Mouse (Mus musculus): ENCODE data around the gene Spata25. TPM values are rescaled to one million over a fixed set of nuclear protein-coding genes. Genes with fewer than 3 reads are reported as not detected.

Gene Spata25
- polyA plus RNA-seq, 1 experiment: 1.4 TPM

DNA sequence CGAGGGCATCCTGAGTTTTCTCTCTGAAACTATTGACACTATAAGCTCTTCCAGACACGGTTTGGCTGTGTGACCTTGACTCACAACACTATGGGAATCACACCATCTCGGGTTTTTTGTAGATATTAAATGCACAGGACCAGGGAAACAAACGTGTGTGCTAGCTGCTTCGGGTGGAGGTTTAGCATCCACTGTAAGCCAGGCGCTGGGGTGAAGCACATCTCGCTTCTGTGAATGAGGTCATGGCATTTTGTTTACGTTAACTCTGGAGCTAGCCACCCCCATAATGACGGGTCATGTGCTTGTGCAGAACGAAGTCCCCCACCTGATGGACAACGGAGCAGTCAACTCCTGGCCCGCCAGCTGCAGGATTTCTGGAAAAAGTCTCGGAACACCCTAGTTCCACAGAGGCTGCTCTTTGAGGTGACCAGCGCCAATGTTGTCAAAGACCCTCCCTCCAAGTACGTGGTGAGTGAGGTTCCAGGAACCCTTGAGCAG, 41.9 kb downstream of the Spata25 start:
- no peak for TF ChIP-seq POLR2A (IDR thresholded peaks at IDR 0.05; ENCODE audit: borderline replicate concordance, low read depth, low read length)
- no peak for TF ChIP-seq CTCF (IDR thresholded peaks at IDR 0.05; ENCODE audit: low read depth, low read length)
- Histone ChIP-seq H3K4me1 (ENCODE audit: control insufficient read depth, insufficient read depth, low read length) (peaks cover 17% of the 10 kb centered on the region), H3K4me3 (ENCODE audit: insufficient read depth, low read length) (peak overlapping the region; percentile 70), H3K27ac (ENCODE audit: insufficient read depth, low read depth, low read length) (0 out of 2 replicates have a peak overlapping the region, but pooled peaks have one; percentile 26)

DNA sequence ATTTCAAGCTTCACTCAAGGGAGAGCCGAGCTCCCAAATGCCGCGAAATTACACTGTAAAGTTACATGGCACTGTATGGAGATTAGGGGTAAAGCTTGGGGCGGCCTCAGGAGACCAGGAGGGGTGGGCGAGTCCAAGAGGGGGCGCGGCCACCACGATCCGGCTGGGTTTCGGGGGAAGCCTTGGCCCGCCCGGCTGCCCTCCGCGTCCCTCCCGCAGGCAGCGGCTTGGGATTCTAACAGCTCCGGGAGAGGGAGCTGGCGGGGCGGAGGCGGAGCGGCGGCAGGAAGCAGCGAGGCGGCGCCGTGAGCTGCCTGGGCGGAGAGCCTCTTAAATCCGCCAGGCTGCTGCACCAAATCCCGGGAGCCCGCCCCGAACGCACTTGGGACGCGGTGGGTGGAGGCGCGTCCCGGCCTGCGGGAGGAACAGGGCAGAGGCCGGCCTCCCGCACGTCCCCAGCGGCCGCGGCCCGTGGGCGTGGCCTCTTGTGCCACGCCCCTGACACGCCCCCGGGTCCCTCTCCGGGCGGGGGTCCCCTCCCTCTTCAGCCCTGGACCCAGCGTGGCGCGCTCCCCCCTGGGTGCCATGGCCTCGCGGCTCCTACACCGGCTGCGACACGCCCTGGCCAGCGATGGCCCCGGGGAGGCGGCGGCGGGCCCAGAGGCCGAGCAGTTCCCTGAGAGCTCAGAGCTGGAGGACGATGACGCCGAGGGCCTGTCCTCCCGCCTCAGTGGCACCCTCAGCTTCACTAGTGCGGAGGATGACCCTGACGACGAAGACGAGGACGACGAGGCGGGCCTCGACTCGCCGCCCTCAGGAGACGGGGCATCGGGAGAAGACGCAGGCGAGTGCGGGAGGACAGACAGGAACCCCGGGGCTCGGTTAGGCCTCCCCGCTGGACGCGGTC, 42.6 kb downstream of the Spata25 start, which contains the start of gene Snx21:
TSS of gene Snx21 (plus strand) at position 343 of the 907 bp plus-strand sequence.
- peaks cover 15% of the 10 kb centered on the region for H3K4me1 ChIP-seq (ENCODE audit: control insufficient read depth, insufficient read depth, low read length)
- H3K27ac ChIP-seq (ENCODE audit: insufficient read depth, low read depth, low read length): peak within 1 kb of the TSS; percentile 50
- TF ChIP-seq CTCF (IDR thresholded peaks at IDR 0.05; ENCODE audit: low read depth, low read length): no peak
- no peak for TF ChIP-seq POLR2A (IDR thresholded peaks at IDR 0.05; ENCODE audit: borderline replicate concordance, low read depth, low read length)
- peak within 1 kb of the TSS; percentile 70 for H3K4me3 ChIP-seq (ENCODE audit: insufficient read depth, low read length)

DNA sequence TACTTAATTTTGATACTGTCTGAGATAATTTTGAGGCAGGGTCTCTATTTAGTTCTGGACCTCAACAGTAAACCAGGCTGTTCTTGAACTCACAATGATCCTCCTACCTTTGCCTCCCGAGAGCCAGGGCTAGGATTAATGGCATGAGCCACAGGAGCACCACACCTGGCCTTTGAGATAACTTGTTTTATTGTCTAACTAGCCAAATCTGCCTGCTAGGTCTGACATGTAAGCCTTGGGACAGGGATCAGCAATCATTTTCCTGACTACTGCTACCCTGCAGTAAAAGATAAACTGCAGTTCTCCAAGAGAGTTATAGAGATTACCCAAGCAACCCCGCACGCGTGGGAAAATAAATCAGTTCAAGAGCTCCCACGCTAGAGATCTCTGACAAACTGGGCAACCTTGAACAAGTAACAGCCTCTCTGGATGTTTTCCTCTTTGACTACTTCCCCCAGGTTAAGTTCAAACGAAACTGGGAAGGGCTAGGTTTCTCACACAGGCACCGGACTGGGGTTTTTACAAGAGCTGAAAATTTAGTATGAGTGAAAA, 43.4 kb downstream of the Spata25 start:
- peak overlapping the region; percentile 70 for H3K4me3 ChIP-seq (ENCODE audit: insufficient read depth, low read length)
- H3K27ac ChIP-seq (ENCODE audit: insufficient read depth, low read depth, low read length): peak overlapping the region; percentile 50
- no peak for TF ChIP-seq CTCF (IDR thresholded peaks at IDR 0.05; ENCODE audit: low read depth, low read length)
- TF ChIP-seq POLR2A (IDR thresholded peaks at IDR 0.05; ENCODE audit: borderline replicate concordance, low read depth, low read length): no peak

DNA sequence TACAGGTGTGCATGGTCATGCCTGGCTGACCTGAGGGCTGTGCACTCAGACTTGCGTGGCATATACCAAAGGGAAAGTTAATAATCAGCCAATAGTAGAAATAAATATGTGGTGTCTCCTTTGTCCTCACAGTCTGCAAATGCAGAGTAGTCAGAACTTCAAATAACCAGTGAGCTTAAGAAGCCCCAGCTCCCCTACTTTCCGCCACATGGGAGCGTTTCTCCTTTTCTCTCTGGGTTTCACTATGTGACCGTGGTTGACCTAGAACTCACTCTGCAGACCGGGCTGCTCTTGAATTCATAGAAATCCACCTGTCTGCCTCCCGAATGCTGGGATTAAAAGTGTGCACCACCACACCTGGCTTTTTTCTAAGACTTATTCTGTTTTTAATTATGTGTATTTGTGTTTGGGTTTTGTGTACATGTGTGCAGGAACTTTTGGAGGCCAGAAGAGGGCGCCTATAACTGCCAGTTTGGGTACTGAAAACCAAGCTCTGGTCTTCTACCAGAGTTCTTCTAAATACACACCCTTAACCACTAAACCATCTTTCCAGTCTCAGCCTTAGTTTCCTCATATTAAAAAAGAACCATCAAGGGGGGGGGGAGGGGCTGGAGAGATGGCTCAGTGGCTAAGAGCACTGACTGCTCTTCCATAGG, 44.3 kb downstream of the Spata25 start:
- TF ChIP-seq POLR2A (IDR thresholded peaks at IDR 0.05; ENCODE audit: borderline replicate concordance, low read depth, low read length) (no peak), CTCF (IDR thresholded peaks at IDR 0.05; ENCODE audit: low read depth, low read length) (no peak)
- H3K27ac ChIP-seq (ENCODE audit: insufficient read depth, low read depth, low read length): no peak overlapping the region
- H3K4me1 ChIP-seq (ENCODE audit: control insufficient read depth, insufficient read depth, low read length): peaks cover 10% of the 10 kb centered on the region
- no peak overlapping the region for H3K4me3 ChIP-seq (ENCODE audit: insufficient read depth, low read length)

More for the DNA sequence above, 43.4 kb downstream of the Spata25 start:
- peaks cover 10% of the 10 kb centered on the region for H3K4me1 ChIP-seq (ENCODE audit: control insufficient read depth, insufficient read depth, low read length)

DNA sequence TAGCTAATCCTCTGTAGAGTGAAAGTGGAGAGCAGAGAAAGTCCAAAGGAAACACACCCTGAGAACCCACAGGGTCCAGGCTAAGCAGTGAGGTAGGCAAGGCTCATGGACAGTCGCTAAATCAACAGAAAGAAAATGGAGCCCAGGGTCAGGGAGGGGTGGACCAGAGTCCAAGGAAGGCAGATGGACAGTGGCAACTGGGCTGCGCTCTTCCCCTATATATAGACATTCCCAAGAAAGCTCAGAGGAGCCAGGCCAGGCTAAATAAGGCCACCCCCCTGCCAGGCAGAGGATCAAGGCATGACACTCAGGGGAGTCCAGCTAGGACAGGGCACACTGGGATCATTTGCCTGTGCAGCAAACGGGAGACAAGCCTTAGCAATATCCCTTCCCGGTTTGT, 46.5 kb downstream of the Spata25 start:
- Histone ChIP-seq H3K4me3 (ENCODE audit: insufficient read depth, low read length) (no peak overlapping the region), H3K27ac (ENCODE audit: insufficient read depth, low read depth, low read length) (no peak overlapping the region), H3K4me1 (ENCODE audit: control insufficient read depth, insufficient read depth, low read length) (peaks cover 8% of the 10 kb centered on the region)
- TF ChIP-seq CTCF (IDR thresholded peaks at IDR 0.05; ENCODE audit: low read depth, low read length) (no peak), POLR2A (IDR thresholded peaks at IDR 0.05; ENCODE audit: borderline replicate concordance, low read depth, low read length) (no peak)

DNA sequence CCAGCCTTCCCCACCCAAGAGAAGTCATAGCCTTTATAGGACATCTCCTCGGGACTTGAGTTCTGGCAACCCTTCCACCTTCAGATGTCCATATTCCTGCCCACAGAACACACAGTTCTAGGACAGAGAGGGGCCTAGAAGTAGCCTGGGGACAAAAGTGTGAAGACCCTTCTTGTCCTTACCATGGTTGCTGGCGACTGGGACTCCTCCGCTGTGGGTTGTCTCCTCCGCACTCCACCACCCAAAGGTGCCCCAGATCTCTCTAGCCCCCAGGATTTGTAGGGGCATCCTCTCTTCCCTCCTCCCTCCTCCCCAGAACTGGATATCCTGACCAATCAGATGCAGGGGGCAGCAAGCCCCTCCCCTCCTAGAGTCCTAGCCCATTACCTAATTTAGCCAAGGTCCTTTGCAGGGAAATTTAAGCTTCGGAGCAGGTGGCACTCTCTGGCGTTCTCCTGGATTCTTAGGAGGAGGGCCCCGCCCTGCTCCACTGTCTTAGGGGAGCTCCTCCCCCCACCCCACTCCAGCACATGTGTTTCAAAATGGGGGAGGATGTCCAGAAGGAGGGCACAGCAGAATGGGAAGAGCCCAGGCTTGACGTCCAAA, 48.8 kb downstream of the Spata25 start, which contains the start of gene Tnnc2:
TSS of gene Tnnc2 (minus strand) at position 487 of the 606 bp plus-strand sequence.
- TF ChIP-seq CTCF (IDR thresholded peaks at IDR 0.05; ENCODE audit: low read depth, low read length) (no peak), POLR2A (IDR thresholded peaks at IDR 0.05; ENCODE audit: borderline replicate concordance, low read depth, low read length) (no peak)
- Histone ChIP-seq H3K4me1 (ENCODE audit: control insufficient read depth, insufficient read depth, low read length) (0 out of 2 replicates have a peak, but pooled peaks cover under 1% of the 10 kb centered on the region), H3K4me3 (ENCODE audit: insufficient read depth, low read length) (no peak within 1 kb of the TSS), H3K27ac (ENCODE audit: insufficient read depth, low read depth, low read length) (no peak within 1 kb of the TSS)

DNA sequence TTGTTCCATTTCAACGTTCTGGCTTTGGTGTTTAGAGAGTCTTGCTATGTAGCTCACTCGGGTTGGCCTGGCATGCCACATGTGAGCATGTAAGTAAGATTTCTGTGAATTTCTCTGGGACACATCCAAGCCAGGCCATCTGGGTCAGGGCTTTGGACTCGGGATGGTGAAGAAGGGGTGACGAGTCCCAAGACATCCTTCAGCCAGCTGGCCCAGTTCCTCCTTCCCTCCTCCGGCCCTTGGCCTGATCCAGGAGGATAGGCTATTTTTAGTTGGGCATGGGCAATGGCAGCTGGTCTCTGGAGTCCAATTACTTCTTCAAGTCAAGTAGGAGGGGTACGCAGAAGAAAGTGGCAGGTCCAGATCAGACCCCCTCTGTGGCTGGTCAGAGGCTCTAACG, 49.5 kb downstream of the Spata25 start:
- no peak overlapping the region for H3K27ac ChIP-seq (ENCODE audit: insufficient read depth, low read depth, low read length)

DNA sequence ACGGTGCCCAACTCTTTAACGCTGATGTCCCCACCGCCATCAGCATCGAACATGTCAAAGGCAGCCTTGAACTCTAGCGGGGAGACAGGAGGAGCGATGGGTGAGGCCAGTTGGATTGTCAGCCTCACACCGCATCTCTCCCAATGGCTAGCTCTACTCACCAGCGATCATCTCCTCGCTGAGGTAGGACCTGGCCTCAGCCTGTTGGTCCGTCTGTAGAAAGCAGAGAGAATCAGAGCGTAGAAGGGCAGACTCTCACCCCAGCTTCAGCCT, 50.4 kb downstream of the Spata25 start:
- TF ChIP-seq POLR2A (IDR thresholded peaks at IDR 0.05; ENCODE audit: borderline replicate concordance, low read depth, low read length): no peak
- no peak for TF ChIP-seq CTCF (IDR thresholded peaks at IDR 0.05; ENCODE audit: low read depth, low read length)
- Histone ChIP-seq H3K4me3 (ENCODE audit: insufficient read depth, low read length) (no peak overlapping the region), H3K27ac (ENCODE audit: insufficient read depth, low read depth, low read length) (no peak overlapping the region), H3K4me1 (ENCODE audit: control insufficient read depth, insufficient read depth, low read length) (no peaks in the 10 kb centered on the region)

More for the DNA sequence above, 49.5 kb downstream of the Spata25 start:
- TF ChIP-seq CTCF (IDR thresholded peaks at IDR 0.05; ENCODE audit: low read depth, low read length) (no peak), POLR2A (IDR thresholded peaks at IDR 0.05; ENCODE audit: borderline replicate concordance, low read depth, low read length) (no peak)
- Histone ChIP-seq H3K4me1 (ENCODE audit: control insufficient read depth, insufficient read depth, low read length) (no peaks in the 10 kb centered on the region), H3K4me3 (ENCODE audit: insufficient read depth, low read length) (no peak overlapping the region)

DNA sequence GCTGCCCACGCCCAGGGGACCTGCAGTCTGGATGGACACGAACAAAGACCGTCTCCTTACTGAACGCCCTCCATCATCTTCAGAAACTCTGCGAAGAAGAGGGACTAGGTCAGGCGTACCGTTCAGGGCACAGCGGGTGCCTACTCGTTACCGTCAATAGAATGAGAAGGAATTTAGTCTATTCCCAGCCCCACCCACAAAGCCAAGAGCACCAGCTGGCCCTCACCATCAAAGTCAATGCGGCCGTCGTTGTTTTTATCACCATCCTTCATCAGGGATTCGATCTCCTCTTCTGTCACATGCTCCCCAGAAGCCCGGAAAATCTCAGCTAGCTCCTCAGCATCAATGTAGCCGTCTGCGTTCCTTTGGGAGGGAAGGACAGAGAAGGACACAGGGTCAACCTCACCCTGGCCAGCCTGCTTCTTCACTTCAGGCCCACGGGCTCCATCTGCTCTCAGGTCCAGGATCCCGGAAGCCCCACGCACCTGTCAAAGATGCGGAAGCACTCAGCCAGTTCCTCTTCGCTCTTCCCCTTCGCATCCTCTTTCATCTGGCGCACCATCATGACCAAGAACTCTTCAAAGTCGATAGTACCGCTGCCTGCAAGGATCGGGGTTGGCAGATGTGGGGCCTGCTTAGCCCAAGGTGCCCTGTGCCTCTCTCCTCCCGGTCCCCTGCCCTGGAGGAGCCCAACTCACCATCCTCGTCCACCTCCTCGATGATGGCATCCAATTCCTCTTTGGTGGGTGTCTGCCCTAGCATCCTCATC, 50.9 kb downstream of the Spata25 start:
- TF ChIP-seq POLR2A (IDR thresholded peaks at IDR 0.05; ENCODE audit: borderline replicate concordance, low read depth, low read length) (no peak), CTCF (IDR thresholded peaks at IDR 0.05; ENCODE audit: low read depth, low read length) (no peak)
- Histone ChIP-seq H3K4me3 (ENCODE audit: insufficient read depth, low read length) (no peak overlapping the region), H3K4me1 (ENCODE audit: control insufficient read depth, insufficient read depth, low read length) (no peaks in the 10 kb centered on the region), H3K27ac (ENCODE audit: insufficient read depth, low read depth, low read length) (no peak overlapping the region)
